Mouse (Mus musculus): Measurements from ENCODE around the gene Tfdp1.

The Tfdp1 gene

DNA sequence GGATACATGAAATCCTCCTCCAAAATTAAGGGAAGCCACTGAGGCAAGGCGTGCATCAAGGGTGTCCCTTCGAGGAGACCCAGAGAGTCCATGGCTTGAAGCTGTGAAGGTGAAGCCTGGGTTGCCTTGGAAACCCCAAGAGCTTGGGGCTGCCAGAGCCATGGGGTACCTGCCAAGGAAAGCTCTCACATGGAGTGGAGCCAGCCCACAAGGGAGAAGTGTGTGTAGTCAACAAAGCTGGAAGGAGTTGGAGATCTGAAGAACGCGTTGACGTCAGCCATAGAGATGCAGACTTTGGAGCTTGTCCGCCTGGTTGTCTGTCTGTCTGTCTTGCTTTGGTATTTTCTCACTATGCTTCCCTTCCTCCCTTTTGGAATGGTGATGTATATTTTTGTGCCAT is 82.4 kb downstream of the Tfdp1 start:
- no peak for DNase-seq (ENCODE audit: low spot score)

DNA sequence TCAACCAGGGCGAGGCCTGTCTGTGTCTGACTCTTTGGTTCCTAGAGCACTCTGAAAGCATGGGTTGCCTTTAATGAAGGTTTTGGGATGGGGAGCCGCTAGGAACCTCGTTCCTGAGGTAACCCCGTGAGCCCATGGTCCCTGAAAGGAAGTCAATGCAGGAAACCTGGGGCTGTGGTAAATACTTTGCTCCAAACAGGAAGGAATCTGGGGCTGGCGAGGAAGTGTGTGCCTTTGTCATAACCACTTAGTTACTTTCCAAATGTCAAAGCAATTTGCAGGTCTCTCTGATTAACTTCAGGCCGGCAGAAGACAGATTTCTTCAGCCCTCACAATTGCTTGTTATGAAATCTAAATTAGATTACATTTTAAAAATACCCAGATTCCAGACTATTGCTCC is 88.8 kb downstream of the Tfdp1 start:
- no peak for DNase-seq (ENCODE audit: low spot score)
